Mouse (Mus musculus) bone marrow, adult 2 months (tissue): ENCODE measurements around the gene Rras2.

Source experiments
- CTCF ChIP-seq: fragments of 200-500 bp; IDR thresholded peaks from 2 replicates; pipeline ENCODE4 v1.5.1; 2011; ENCODE audit warnings: low read length, control low read depth; ENCODE audit not compliant: control insufficient read depth, insufficient read depth
- POLR2A ChIP-seq: fragments of 200-500 bp; IDR thresholded peaks from 2 replicates; pipeline ENCODE4 v1.6.1; 2011; ENCODE audit warnings: low read depth, mild to moderate bottlenecking, control low read depth, low read length, borderline replicate concordance; ENCODE audit not compliant: control insufficient read depth

DNA sequence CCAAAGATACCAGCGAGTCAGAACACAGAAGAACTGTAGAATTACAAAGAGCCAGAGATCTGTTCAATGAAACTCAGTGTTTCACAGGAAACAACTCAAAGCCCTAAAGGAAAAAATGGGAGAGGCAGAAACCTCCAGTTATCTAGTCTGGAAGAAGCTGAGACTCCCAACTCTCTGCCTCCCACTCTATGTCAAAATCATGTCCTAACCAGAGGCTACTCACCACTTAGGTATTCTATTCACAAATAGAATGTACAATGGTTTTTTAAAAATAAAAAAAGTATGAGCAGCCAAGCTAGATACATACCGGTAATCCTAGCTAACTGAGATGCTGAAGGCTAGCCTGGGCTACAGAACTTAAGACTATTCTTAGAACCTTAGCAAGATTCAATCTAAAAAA is 3.3 kb downstream of the Rras2 start:
- no peak for TF ChIP-seq CTCF
- no peak for TF ChIP-seq POLR2A
